Mouse (Mus musculus) kidney, adult 2 months (tissue): Measurements from ENCODE around the gene Cers6.

Experiments used
- CTCF ChIP-seq: fragments of 200-500 bp; conservative IDR thresholded peaks from 2 replicates; pipeline ENCODE4 v1.5.1; 2011; ENCODE audit warnings: low read depth, mild to moderate bottlenecking, control low read depth, low read length, moderate library complexity, mixed read lengths; ENCODE audit not compliant: insufficient read depth, insufficient read length
- POLR2A ChIP-seq: fragments of 200-500 bp; IDR thresholded peaks from one replicate; pipeline ENCODE4 v1.6.1; 2011; ENCODE audit warnings: low read depth, low read length, control low read depth

DNA sequence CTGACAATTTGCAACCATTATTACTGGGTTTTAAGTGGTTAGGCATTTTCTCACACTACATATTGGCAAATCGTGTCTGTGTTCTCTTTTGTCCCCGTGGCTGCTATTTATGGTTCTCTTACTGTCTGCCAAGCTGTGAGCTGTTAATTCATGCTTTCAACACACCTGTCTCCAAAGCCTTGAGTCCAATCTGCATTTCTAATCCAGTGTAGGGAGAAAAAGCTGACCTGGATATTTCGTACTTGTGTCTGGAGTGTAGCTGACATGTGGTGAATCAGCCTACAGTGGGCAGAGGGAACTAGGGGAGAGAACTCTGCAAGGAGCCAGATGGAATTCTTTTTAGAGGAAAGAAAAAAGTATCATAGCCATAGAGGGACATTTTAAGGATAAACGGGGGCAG lies 35.0 kb downstream of the Cers6 start:
- no peak for TF ChIP-seq CTCF
- no peak for TF ChIP-seq POLR2A
